Mouse (Mus musculus) liver (tissue): ENCODE data around the gene Rnf183.
A peak's percentile ranks its signal among the peaks of the same experiment; 100 is the strongest.
"Not testable (repeated sequence)": the region's sequence is repeated elsewhere in the genome, so short reads cannot be mapped to it uniquely, and the experiment has no call there.

Experiments used
- DNase-seq: peaks from one replicate; pipeline ENCODE4 v3.0.0-alpha.2; 2020; ENCODE audit warnings: mixed read lengths

The Rnf183 gene

GRCm38 (mm10) chr4:62435081-62435480 lies at the start of gene Rnf183:
TSS of gene Rnf183 (minus strand) at chr4:62435252.
- no peak for DNase-seq

- DNase-seq = no peak
Observed at GRCm38 (mm10) chr4:62480709-62481605, 45.9 kb upstream of the Rnf183 start.

- peak; percentile 58 for DNase-seq
Observed at GRCm38 (mm10) chr4:62479937-62480708, 45.1 kb upstream of the Rnf183 start, which contains the start of gene Bspry. TSS of gene Bspry (plus strand) at chr4:62480053.

- not testable (repeated sequence) for DNase-seq
Observed at GRCm38 (mm10) chr4:62479593-62479936, 44.5 kb upstream of the Rnf183 start.

- DNase-seq = no peak
Observed at GRCm38 (mm10) chr4:62477542-62478244, 42.6 kb upstream of the Rnf183 start.

- no peak for DNase-seq
Observed at GRCm38 (mm10) chr4:62475793-62476192, 40.7 kb upstream of the Rnf183 start.

GRCm38 (mm10) chr4:62475131-62475530 lies 40.1 kb upstream of the Rnf183 start:
- DNase-seq = no peak

GRCm38 (mm10) chr4:62472071-62472470 lies 37.0 kb upstream of the Rnf183 start:
- DNase-seq = no peak

GRCm38 (mm10) chr4:62470598-62471051 lies 35.6 kb upstream of the Rnf183 start, which contains the start of gene Wdr31:
TSS of gene Wdr31 (minus strand) at chr4:62470896.
- peak; percentile 83 for DNase-seq

- no peak for DNase-seq
Observed at GRCm38 (mm10) chr4:62468158-62468557, 33.1 kb upstream of the Rnf183 start.

- DNase-seq = no peak
Observed at GRCm38 (mm10) chr4:62463124-62463523, 28.1 kb upstream of the Rnf183 start.

- DNase-seq = no peak
Observed at GRCm38 (mm10) chr4:62460348-62460747, 25.3 kb upstream of the Rnf183 start.

- no peak for DNase-seq
Observed at GRCm38 (mm10) chr4:62459081-62459480, 24.0 kb upstream of the Rnf183 start.

GRCm38 (mm10) chr4:62454995-62455394 lies 19.9 kb upstream of the Rnf183 start:
- peak; percentile 30 for DNase-seq

- DNase-seq = no peak
Observed at GRCm38 (mm10) chr4:62440986-62441385, 5.9 kb upstream of the Rnf183 start.

- no peak for DNase-seq
Observed at GRCm38 (mm10) chr4:62440544-62440943, 5.5 kb upstream of the Rnf183 start.

- no peak for DNase-seq
Observed at GRCm38 (mm10) chr4:62439793-62440192, 4.7 kb upstream of the Rnf183 start.

- no peak for DNase-seq
Observed at GRCm38 (mm10) chr4:62437871-62438270, 2.8 kb upstream of the Rnf183 start.

GRCm38 (mm10) chr4:62437256-62437778 lies 2.3 kb upstream of the Rnf183 start:
- DNase-seq = no peak

- no peak for DNase-seq
Observed at GRCm38 (mm10) chr4:62433939-62434870, 847 bp downstream of the Rnf183 start.

GRCm38 (mm10) chr4:62431522-62431921 lies 3.5 kb downstream of the Rnf183 start:
- peak; percentile 84 for DNase-seq

GRCm38 (mm10) chr4:62430678-62431077 lies 4.4 kb downstream of the Rnf183 start:
- DNase-seq = no peak
